Mouse (Mus musculus): ENCODE results near the gene Lst1.

DNA sequence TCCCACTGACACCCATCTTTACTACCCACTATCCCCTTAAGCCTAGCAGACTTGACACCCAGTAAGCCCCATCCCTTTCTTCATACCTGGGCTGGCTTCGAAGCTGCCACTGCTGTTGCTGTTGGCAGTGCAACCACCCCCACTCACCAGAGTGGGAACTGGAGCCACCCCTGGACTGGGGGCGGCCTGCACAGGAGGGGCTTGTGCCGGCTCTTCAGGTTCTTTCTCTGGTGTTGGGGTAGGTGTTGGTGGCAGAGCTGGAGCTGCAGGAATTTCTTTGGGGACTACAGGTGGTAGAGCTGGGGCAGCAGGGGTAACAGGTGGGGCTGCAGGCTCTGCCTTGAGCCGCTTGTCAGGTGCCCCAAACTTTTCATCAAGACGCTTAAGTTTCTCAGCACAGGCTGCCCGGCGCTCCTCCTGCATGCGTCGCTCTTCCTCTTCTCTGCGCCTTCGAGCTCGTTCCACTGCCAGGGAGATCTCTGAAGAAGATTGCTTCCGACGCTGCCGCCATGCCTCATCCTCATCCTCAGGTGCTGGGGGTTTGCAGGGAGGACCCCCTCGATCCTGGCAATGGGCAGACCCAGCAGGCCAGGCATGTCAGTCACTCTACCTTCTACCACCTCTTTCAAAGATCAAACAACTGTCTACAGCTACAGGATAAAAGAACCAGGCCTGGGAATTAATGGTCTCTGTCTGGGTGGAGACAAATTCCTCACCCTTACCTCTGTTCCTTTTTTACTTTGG is 29.2 kb downstream of the Lst1 start:
- TF ChIP-seq POLR2A (IDR thresholded peaks at IDR 0.05; ENCODE audit: low read depth, low read length) (no peak), CTCF (IDR thresholded peaks at IDR 0.05; ENCODE audit: borderline replicate concordance, insufficient read depth, low read length) (no peak)

All from embryonic fibroblast, embryonic 13.5 days (primary cell).